Mouse (Mus musculus) kidney, embryonic 14.5 days (tissue): Measurements from ENCODE around the gene Enpp3. TPM values are rescaled to one million over a fixed set of nuclear protein-coding genes. Genes with fewer than 3 reads are reported as not detected.
"Not testable (repeated sequence)": the region's sequence is repeated elsewhere in the genome, so short reads cannot be mapped to it uniquely, and the experiment has no call there.

Experiments used
- ATAC-seq: fragments of 200-750 bp; cut with Nextera tagmentation; 2 replicates; pipeline ENCODE4 v1.8.0; 2017; ENCODE audit warnings: moderate number of reproducible peaks, mild to moderate bottlenecking, moderate TSS enrichment, moderate library complexity; ENCODE audit not compliant: low FRiP score, low TSS enrichment
- H3K27ac ChIP-seq: fragments of 300-500 bp; sonication (generic); 2 replicates; pipeline ENCODE4 v1.5.1; 2014; ENCODE audit warnings: low read depth, mild to moderate bottlenecking, low read length, moderate library complexity, mixed read lengths
- H3K27me3 ChIP-seq: fragments of 300-500 bp; sonication (generic); 2 replicates; pipeline ENCODE4 v1.6.1; 2014; ENCODE audit warnings: mild to moderate bottlenecking, low read length; ENCODE audit not compliant: control insufficient read depth, insufficient read depth
- H3K36me3 ChIP-seq: fragments of 300-500 bp; sonication (generic); 2 replicates; pipeline ENCODE4 v1.6.1; 2014; ENCODE audit warnings: low read length, mixed read lengths; ENCODE audit not compliant: control insufficient read depth, insufficient read depth
- H3K4me1 ChIP-seq: fragments of 300-500 bp; sonication (generic); 2 replicates; pipeline ENCODE4 v1.6.1; 2014; ENCODE audit warnings: low read length, mixed read lengths; ENCODE audit not compliant: control insufficient read depth, insufficient read depth
- H3K4me2 ChIP-seq: fragments of 300-500 bp; sonication (generic); replicated peaks from 2 replicates; pipeline ENCODE4 v1.6.1; 2014; ENCODE audit warnings: low read depth, mild to moderate bottlenecking, low read length
- H3K4me3 ChIP-seq: fragments of 300-500 bp; sonication (generic); 2 replicates; pipeline ENCODE4 v1.5.1; 2014; ENCODE audit warnings: mild to moderate bottlenecking, low read length
- H3K9ac ChIP-seq: fragments of 300-500 bp; sonication (generic); 2 replicates; pipeline ENCODE4 v1.6.1; 2014; ENCODE audit warnings: low read depth, mild to moderate bottlenecking, low read length, moderate library complexity
- H3K9me3 ChIP-seq: fragments of 300-500 bp; sonication (generic); 2 replicates; pipeline ENCODE4 v1.6.1; 2016; ENCODE audit warnings: low read length; ENCODE audit not compliant: control insufficient read depth
- WGBS: fragments of 180-500 bp; shearing (Covaris S2); extraction: QIAGEN DNeasy Blood & Tissue Kit; methylation state at CpG from one replicate; pipeline ENCODE4 v1.1.7; 2014; 5-methylcytosine and 5-hydroxymethylcytosine counted together
- polyA plus RNA-seq: library from polyadenylated mRNA; unstranded; fragments of >200 nt; fragmentation: Nextera tagmentation; extraction: Ambion mirVana; gene quantifications from 2 replicates; pipeline ENCODE4 v1.2.1, GENCODE M21; 2014

The Enpp3 gene
- polyA plus RNA-seq, 1 experiment from 2014 or later: 4.4 TPM

DNA sequence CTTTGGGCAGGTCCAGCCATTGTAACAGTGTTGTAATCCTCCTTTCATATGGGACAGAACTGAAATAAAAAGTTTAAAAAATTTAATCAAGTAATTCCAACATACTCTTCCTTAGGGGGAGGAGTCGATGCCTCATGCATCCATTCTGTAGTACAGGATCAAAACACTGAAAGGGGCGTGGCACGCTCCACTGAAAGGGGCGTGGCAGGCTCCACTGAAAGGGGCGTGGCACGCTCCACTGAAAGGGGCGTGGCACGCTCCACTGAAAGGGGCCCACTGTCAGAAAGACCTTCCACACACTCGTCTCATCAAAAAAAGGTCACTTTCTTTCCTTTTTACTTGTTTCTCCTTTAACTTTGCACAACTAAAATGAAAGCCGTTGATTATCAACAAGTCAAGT is 36.7 kb downstream of the Enpp3 start:
- Histone ChIP-seq H3K36me3 (no peaks in the 10 kb centered on the region), H3K4me2 (no peak overlapping the region), H3K9ac (no peak overlapping the region), H3K27me3 (no peaks in the 10 kb centered on the region), H3K4me3 (no peak overlapping the region), H3K9me3 (no peaks in the 10 kb centered on the region), H3K4me1 (no peaks in the 10 kb centered on the region), H3K27ac (no peak overlapping the region)
- no peak for ATAC-seq
- WGBS: 89% methylated on average over 10 of the region's 10 CpGs

DNA sequence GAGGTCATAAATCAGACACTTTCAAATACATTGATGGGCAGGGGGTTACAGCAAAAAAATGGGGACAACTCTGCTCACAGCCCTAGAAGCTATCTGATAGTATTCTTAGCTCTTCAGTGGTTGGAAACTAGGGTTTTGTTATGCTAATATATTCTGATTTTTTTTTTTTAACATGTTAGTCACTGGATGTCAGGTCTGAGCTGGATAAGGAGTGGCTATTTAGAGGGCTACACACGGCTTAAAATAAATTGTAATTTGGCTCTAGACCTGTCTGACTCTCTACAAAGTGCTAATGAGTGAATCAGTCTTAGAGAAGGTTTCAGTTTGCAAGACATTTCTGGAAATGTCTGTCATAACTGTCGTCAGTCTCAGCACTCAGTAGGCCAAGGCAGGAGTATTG is 37.5 kb downstream of the Enpp3 start:
- Histone ChIP-seq H3K9me3 (no peaks in the 10 kb centered on the region), H3K27me3 (no peaks in the 10 kb centered on the region), H3K4me2 (no peak overlapping the region), H3K9ac (no peak overlapping the region), H3K36me3 (no peaks in the 10 kb centered on the region), H3K4me3 (no peak overlapping the region), H3K27ac (no peak overlapping the region), H3K4me1 (no peaks in the 10 kb centered on the region)
- 72% methylated on average over 2 of the region's 2 CpGs for WGBS
- no peak for ATAC-seq

DNA sequence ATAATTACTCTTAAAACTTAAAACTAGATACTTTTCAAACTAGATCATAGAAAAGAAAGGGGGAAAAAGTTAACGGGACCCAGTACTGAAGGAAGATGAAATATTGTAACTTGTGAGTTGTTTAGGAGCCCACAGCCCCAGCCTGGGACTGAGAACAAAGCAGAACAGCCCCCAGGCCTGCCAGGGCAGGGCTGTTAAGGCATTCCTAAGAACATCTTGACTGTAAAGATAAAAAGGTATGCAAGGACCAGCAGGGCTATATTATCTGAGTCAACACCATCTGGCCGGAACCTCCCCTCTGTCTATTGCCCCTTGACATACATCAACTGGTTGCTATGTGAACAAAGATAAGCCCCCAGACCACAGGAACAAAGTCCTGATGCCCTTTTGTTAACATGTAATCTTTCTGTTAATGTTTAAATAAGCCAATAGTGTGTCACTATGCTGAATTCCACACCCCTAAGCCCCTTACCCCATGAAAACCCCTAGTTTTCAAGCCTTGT is 39.8 kb downstream of the Enpp3 start:
- ATAC-seq, H3K27ac ChIP-seq, H3K9me3 ChIP-seq, H3K4me3 ChIP-seq, H3K4me1 ChIP-seq, H3K27me3 ChIP-seq, H3K9ac ChIP-seq, H3K36me3 ChIP-seq, H3K4me2 ChIP-seq: not testable (repeated sequence)
- 87% methylated on average over 2 of the region's 2 CpGs for WGBS

DNA sequence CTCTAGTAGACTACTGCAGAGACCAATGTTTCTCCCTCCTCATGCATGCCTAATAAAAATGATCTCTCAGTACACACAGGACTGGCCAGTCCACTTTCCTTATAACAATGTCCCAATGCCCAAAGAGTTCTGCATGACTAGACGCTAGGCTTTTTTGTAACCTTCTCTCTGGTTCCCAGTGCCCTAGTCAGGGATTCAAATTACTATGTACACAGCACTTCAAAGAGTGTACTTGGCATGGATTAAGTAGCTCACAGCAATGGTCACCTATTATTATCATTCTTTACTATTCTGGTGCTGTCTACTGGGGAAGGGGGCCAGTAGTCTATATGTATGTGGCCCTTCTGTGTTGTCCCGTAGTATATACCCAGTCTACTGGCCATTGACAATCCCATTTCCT is 40.8 kb downstream of the Enpp3 start:
- no peak overlapping the region for H3K9ac ChIP-seq
- H3K27me3 ChIP-seq: no peaks in the 10 kb centered on the region
- H3K4me3 ChIP-seq: no peak overlapping the region
- H3K9me3 ChIP-seq: no peaks in the 10 kb centered on the region
- peak; percentile 73; the same call in 1 of the 2 replicates for ATAC-seq
- WGBS: 64% methylated on average over 2 of the region's 2 CpGs
- H3K4me1 ChIP-seq: no peaks in the 10 kb centered on the region
- no peaks in the 10 kb centered on the region for H3K36me3 ChIP-seq
- H3K27ac ChIP-seq: no peak overlapping the region
- no peak overlapping the region for H3K4me2 ChIP-seq

DNA sequence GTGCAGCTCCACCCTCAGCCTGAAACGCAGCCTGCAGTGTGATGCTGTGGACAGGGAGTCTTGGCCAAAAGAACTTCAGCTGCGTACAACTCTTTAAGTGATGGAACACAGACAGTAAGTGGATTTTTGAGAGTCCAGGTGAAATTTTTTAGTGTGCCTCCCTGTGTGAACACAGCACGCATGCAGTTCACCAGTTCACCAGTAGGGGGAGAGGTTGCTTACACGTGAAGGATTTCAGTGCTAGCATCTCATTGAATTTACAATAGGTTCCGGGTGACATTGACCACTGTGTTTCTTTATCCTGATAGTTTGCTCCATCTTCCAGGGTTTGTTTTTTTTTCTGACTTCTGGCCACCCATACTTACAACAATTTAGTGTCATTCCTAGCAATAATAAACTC is 45.4 kb downstream of the Enpp3 start:
- Histone ChIP-seq H3K36me3 (no peaks in the 10 kb centered on the region), H3K27me3 (0 out of 2 replicates have a peak, but pooled peaks cover 2% of the 10 kb centered on the region), H3K4me2 (no peak overlapping the region), H3K9ac (no peak overlapping the region), H3K9me3 (no peaks in the 10 kb centered on the region), H3K4me3 (no peak overlapping the region), H3K4me1 (no peaks in the 10 kb centered on the region), H3K27ac (no peak overlapping the region)
- no peak for ATAC-seq
- 54% methylated on average over 5 of the region's 5 CpGs for WGBS

DNA sequence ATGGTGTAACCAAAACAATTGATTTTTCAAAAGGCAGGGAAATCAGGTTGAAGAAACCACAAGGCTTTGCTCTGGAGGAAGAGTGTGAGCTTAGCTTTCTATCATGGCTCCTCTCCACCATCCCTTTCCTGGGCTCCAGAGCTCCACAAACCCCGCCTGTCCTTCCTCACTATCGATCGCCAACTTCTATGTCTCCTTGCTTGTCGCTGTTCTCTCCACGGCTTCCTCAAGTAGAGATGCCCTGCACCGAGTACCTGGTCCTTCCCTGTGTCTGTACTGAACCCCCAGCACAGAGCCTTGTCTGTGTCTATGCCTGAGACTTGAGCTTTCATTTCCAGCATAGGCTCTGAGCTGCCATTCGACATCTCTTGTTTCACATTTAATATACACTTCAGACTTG is 49.9 kb downstream of the Enpp3 start:
- Histone ChIP-seq H3K4me2 (no peak overlapping the region), H3K27ac (no peak overlapping the region), H3K27me3 (0 out of 2 replicates have a peak, but pooled peaks cover 2% of the 10 kb centered on the region), H3K4me1 (no peaks in the 10 kb centered on the region), H3K9ac (no peak overlapping the region), H3K4me3 (no peak overlapping the region), H3K9me3 (no peaks in the 10 kb centered on the region), H3K36me3 (no peaks in the 10 kb centered on the region)
- WGBS: 88% methylated on average over 7 of the region's 7 CpGs
- ATAC-seq: no peak

DNA sequence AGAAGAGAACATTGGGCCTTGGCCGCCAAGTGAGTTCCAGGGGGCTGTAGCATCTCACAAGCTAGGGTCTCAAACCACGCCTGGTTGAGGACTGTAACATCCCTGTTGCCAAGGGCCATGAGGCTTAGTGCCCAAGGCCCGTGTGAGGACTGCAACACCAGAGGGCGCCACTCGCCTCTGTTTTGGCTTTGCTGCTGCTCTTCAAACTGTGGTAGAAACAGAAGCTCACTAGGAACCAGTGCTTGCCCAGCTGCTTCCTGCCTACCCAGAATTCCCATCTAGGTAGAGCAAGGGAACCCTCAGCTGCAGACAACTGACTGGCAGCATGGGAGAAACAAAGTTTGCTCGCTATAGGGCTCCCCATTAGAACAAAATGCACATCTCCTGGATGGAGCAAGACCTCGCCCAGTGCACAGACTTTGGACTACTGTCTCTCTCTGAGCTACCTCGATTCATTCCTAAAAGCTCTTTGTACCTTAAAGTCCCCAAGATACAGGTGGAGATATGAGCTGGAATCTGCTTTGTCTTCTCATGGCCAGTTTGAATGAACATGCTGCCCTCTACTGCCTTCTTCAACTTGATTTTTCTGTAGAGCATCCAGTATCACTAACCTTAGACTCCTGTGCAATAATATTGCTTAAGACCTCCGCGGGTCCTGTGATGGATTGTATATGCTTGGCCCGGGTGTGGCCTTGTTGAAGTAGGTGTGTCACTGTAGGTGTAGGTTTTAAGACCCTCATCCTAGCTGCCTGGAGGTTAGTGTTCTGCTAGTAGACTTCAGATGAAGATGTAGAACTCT is 52.7 kb downstream of the Enpp3 start:
- Histone ChIP-seq H3K27ac (no peak overlapping the region), H3K9ac (no peak overlapping the region), H3K4me3 (no peak overlapping the region), H3K9me3 (no peaks in the 10 kb centered on the region), H3K36me3 (no peaks in the 10 kb centered on the region), H3K27me3 (0 out of 2 replicates have a peak, but pooled peaks cover 2% of the 10 kb centered on the region), H3K4me2 (no peak overlapping the region), H3K4me1 (no peaks in the 10 kb centered on the region)
- ATAC-seq: no peak
- 75% methylated on average over 11 of the region's 11 CpGs for WGBS

DNA sequence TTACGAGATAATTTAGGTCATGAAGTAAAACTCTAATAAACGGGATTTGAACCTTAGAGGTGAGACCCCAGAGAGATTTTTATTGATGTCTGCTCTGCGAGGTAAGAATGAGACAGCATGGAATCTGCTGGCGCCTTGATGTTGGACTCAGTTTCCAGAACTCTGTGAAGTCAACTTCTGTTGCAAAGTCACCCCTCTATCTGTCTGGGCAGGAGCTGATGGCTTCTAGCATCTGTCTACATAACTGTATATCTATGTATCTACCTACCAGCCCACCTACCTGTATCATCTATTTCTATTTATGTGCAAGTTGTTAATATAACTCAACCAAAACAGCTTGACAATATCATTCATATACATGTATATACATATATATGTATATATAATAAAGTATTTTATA is 57.3 kb downstream of the Enpp3 start:
- Histone ChIP-seq H3K4me3 (no peak overlapping the region), H3K4me1 (peaks cover 4% of the 10 kb centered on the region; the same call in 1 of the 2 replicates), H3K27ac (no peak overlapping the region), H3K27me3 (no peaks in the 10 kb centered on the region), H3K9ac (no peak overlapping the region), H3K9me3 (no peaks in the 10 kb centered on the region), H3K4me2 (no peak overlapping the region), H3K36me3 (no peaks in the 10 kb centered on the region)
- WGBS: 80% methylated on average over 4 of the region's 4 CpGs
- no peak for ATAC-seq

DNA sequence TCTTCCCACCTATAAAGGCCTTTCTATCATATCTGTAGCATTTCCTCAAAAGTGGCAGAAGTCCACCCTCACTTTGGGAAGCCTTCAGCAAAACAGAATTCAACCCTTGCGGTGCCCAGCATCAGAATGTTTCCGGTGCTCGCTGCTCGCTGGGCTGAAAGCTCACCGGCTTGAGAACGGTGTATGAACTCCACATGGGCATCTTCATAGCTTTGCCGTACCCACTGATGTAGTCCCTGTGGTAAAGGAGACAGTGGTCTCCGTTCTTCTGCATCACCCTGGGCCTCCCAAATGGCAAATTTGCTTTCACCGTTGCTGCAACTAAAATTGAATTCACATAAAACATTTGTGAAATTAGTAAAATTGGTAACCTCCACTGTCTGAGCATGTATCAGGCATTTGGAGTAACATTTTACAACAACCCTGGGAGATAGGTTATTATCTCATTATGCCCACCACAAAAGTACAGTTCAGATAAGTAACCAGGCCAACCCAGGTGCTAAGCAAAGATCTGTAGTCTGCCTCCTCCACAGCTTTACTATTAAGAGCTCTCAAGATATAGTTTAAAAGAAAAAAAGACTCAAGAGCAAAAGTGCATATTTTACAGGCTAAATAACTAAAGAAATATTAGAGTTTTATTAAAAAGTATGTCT is 57.9 kb downstream of the Enpp3 start:
- no peak overlapping the region for H3K4me3 ChIP-seq
- H3K4me1 ChIP-seq: peaks cover 4% of the 10 kb centered on the region; the same call in 1 of the 2 replicates
- WGBS: 97% methylated on average over 9 of the region's 9 CpGs
- H3K36me3 ChIP-seq: no peaks in the 10 kb centered on the region
- no peaks in the 10 kb centered on the region for H3K9me3 ChIP-seq
- no peak overlapping the region for H3K4me2 ChIP-seq
- no peaks in the 10 kb centered on the region for H3K27me3 ChIP-seq
- no peak for ATAC-seq
- H3K27ac ChIP-seq: no peak overlapping the region
- no peak overlapping the region for H3K9ac ChIP-seq
